Mouse (Mus musculus) embryonic stem cell, embryonic (primary cell): ENCODE results near the gene Atp9a.

Source experiments
- CTCF ChIA-PET, 4 experiments: fragments of 300-600 bp in 2 of 4; fragments of 350-600 bp in 2 of 4; sonication (Branson Sonifier 250); formaldehyde crosslinking; loops; one replicate each; lab custom pipeline; 2022; ENCODE audit warnings: inconsistent platforms in 2 of 4; lab: Charles Lee
- POLR2A ChIA-PET, 4 experiments: fragments of 300-600 bp in 2 of 4; fragments of 350-600 bp in 2 of 4; sonication (Branson Sonifier 250); formaldehyde crosslinking; loops; one replicate each; lab custom pipeline; 2022; ENCODE audit warnings: antibody characterized with exemption in 4 of 4, inconsistent platforms in 1 of 4; lab: Charles Lee

Gene Atp9a

DNA sequence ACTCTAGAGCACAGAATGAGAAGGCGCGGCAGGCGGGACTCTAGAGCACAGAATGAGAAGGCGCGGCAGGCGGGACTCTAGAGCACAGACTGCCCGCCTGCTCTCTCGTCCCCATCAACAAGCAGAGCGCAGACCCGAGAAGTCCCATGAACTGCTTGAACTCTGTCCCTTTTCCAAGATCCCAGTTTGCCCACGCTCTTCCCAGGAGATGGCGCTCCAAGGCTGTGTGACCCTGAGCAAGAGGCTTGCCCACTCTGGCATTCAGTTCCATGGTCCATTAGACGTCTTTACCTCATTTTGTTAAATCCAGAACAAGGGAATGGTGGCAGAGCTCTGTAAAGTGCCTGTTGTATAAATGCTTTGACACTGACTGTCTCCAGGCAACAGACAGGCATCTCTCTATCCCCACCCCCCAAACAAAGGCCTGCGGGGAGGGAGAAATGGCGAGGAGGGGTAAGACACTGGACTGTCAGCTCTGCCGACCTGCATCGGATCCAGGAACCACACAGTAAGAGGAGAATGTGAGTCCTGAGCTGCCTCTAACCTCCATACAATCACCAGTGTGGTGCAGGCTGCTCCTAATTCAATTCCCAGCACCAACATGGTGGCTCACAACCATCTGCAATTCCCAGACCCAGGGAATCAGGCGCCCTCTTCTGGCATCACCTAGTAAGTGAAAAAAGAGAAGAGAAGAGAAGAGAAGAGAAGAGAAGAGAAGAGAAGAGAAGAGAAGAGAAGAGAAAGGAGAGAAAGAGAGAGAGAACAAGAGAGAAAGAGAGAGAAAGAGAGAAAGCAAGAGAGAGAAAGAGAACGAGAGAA lies 62.6 kb downstream of the Atp9a start:
- POLR2A ChIA-PET, result interaction anchor here in 2 of 4 experiments (0.6 to 2.2 kb wide), 6 partner anchors 9 to 212 kb away, joined by 3 to 4 read pairs (median 3); no protein-coding TSS in a partner anchor
- CTCF ChIA-PET, result interaction anchor here in 3 of 4 experiments (0.6 to 2.8 kb wide), 13 partner anchors 9 to 654 kb away, joined by 3 to 12 read pairs (median 4); partner anchors contain the start of gene Atp9a (in 2 of the 3)

DNA sequence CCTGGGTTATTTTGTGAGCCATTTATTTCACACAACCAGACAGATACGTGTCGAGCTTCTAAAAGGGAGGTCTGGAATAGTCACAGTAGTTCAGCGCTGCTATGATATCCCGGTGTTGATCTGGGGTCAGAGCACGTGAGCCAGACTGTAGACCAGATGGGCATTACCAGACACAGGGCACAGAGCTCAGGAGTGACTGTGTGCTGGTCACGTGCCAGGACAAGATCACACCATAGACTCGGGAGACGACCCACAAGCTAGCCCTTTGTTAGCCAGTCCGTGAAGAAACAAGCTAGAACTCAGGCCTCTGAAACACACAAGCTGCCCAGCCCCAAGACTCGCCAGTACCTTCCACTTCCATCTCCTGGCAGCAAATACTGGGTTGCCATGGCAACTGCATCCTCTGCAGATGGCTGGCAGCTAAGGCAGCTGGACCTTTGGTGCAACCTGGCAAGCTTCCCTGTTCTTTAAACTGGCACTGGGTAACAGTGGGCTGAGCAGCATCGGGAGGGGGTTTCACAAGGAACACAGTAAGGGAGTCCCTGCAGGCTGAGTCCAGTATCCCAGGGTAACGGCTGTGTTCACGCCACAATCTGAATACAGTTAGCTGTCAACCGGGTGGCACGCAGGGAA lies 63.4 kb downstream of the Atp9a start:
- ChIA-PET CTCF (interaction anchor here in 3 of 4 experiments (0.5 to 2.8 kb wide), 22 partner anchors 9 to 425 kb away, joined by 3 to 12 read pairs (median 4); partner anchors contain the start of gene Atp9a (in 2 of the 3)), POLR2A (interaction anchor here in 2 of 4 experiments (1.0 to 2.2 kb wide), 10 partner anchors 9 to 598 kb away, joined by 3 to 4 read pairs (median 3); partner anchors contain the start of gene Pard6b (in 1 of the 2))

DNA sequence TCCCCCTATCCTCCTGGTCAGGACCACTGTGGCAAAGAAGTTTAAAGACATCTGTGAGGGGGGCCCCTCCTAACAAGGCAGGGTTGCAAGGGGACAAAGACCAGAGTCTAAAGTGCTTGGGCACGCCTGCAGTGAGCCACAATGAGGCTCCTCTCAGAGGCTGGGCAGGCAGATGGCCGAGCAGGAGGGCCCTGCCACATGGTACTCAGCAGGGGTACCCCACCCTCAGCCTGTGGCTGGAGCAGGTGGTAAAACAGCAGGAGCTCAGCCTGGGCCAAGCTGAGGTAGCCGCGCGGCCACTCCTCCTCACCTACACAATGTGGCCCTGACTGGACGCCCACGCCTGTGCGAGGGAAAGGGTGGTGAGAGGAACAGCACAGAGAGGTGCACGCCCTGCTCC lies 64.6 kb downstream of the Atp9a start:
- ChIA-PET POLR2A (interaction anchor here in 2 of 4 experiments (1.0 to 2.2 kb wide), 5 partner anchors 9 to 597 kb away, joined by 3 to 4 read pairs (median 3); partner anchors contain the start of gene Pard6b (in 1 of the 2)), CTCF (interaction anchor here in 3 of 4 experiments (0.8 to 2.8 kb wide), 8 partner anchors 17 to 232 kb away, joined by 3 to 12 read pairs (median 4); partner anchors contain the start of gene Atp9a (in 1 of the 3))

DNA sequence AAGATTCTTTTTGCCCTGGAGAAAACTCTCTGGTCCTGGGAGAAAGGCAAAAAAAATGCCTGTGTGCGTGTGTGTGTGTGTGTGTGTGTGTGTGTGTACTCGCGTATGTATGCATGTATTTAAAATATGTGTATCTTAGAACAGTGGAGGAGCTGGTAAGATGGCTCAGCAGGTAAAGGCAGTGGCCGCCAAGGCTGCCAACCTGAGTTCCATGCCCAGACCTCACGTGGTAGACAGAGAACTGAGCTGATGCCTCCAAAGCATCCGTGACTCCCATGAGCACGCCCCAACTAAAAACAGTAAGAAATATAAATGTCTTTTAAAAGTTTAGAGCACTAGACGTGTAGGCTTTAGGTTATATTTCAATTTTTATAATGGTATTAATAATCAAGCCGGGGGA lies 70.5 kb downstream of the Atp9a start:
- CTCF ChIA-PET, result no interaction called here
- POLR2A ChIA-PET, result interaction anchor here in 1 of 4 experiments (1.0 kb wide), 1 partner anchor 71 kb away, joined by 3 read pairs; no protein-coding TSS in a partner anchor

DNA sequence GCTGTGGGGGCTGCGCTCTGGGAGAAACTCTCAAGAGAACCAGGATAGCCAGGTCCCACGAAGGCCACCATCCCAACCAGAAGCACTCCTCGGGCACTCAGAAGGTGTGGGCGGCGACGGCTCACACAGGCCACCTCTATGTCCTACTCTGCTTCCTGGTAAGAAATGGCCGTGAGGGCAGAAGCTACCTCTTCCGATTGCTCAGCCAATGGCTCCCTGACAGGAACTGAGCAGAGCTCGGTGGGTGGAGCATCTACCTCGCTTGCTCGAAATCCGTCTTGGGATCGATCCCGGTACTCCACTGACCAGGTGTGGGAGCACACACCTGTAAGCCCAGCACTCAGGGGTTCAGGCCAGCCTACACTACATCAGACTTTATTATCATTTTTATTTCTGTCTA lies 72.0 kb downstream of the Atp9a start:
- POLR2A ChIA-PET, result interaction anchor here in 3 of 4 experiments (0.6 to 1.7 kb wide), 14 partner anchors 9 to 348 kb away, joined by 3 to 6 read pairs (median 3); no protein-coding TSS in a partner anchor

DNA sequence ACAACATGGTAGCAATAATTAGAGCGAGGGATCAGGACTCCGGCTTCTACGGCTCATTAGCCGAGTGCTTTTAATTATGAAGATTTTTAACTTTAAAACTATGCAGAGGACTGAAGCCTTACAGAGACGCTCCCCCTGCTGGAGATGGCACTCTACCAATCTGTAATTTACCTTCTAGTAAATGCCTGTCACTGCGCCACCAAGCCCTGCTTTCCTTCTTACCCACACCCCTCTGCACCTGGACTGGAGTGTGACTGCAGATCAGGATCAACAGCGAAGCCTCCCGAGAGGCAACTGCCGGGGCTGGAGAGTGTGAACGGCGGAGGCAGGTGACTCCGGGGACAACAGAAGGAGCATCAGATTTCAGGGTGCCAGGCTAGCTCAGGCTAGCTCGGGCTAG lies 72.4 kb downstream of the Atp9a start:
- POLR2A ChIA-PET, result interaction anchor here in 3 of 4 experiments (0.6 to 1.7 kb wide), 14 partner anchors 8 to 349 kb away, joined by 3 to 6 read pairs (median 4); no protein-coding TSS in a partner anchor
- CTCF ChIA-PET, result interaction anchor here (0.5 to 1.6 kb wide), 13 partner anchors 8 to 417 kb away, joined by 3 to 9 read pairs (median 3); partner anchors contain the start of gene Atp9a (in 1 of the 4)

More for the DNA sequence above, 72.0 kb downstream of the Atp9a start:
- CTCF ChIA-PET, result interaction anchor here (0.5 to 1.6 kb wide), 13 partner anchors 9 to 417 kb away, joined by 3 to 9 read pairs (median 3); partner anchors contain the start of gene Atp9a (in 1 of the 4)

DNA sequence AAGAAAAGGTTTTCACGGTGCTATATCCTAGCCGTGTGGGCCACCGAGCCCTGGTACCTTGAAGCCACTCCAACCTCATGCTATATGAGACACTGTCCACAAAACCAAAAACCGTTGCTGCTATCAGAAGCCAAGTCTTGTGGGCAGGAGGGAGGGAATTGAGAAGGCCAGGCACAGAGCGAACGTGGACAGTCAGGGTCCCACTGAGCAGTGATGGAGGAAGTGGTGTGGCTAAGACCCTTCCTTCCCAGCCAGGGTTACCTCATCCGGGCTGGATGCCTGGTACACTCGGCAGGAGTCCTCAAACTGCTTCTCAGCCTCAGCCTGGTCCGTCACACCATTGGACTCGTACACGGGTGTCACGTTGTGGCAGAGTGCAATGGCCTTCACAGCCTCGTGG lies 74.5 kb downstream of the Atp9a start:
- ChIA-PET POLR2A (interaction anchor here in 3 of 4 experiments (0.6 to 1.4 kb wide), 9 partner anchors 22 to 293 kb away, joined by 3 to 5 read pairs (median 3); no protein-coding TSS in a partner anchor), CTCF (interaction anchor here (0.6 to 0.9 kb wide), 4 partner anchors 20 to 222 kb away, joined by 3 to 5 read pairs (median 4); no protein-coding TSS in a partner anchor)

DNA sequence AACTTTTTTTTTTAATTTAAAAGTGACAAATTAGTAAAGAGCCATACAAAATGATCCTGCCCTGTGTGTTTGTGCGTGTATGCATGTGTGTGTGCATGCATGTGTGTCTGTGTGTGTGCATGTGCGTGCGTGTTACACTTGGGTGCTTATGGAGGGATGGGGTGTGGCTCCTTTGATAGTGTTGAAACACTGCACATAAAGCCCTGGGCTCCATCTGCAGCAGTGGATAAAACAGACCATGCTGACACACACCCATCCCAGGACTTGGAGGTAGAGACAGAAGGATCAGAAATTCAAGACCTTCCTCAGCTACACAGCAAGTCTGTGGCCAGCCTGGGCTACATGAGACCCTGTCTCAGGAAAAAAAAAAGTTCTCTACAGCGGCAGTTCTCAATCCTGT lies 76.5 kb downstream of the Atp9a start:
- POLR2A ChIA-PET, result no interaction called here
- CTCF ChIA-PET, result interaction anchor here in 1 of 4 experiments (1.7 kb wide), 1 partner anchor 14 kb away, joined by 3 read pairs; no protein-coding TSS in a partner anchor

DNA sequence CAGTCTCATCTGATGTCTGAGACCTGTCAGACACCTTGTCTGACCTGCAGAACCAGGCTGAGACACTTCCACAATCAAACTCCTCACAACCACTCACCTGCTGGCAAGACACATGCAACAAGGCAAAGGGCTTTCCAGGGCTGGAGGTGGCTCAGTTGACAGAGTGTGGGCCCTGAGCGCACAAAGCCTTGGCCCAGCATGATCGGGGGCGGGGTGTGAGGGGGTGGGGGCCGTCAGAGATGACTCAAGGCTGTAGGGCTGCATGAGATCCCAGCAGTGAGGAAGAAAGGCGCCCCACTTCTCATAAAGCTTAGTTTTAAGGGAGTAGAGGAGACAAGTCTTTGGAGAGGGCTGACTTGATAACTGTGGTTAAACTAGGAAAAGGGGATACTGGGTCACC lies 78.5 kb downstream of the Atp9a start:
- POLR2A ChIA-PET, result interaction anchor here in 1 of 4 experiments (0.7 kb wide), 2 partner anchors 252 to 671 kb away, joined by 4 to 5 read pairs; no protein-coding TSS in a partner anchor
- CTCF ChIA-PET, result interaction anchor here in 2 of 4 experiments (0.5 to 6.0 kb wide), 7 partner anchors 71 to 989 kb away, joined by 3 to 67 read pairs (median 3); partner anchors contain the start of gene Atp9a (in 1 of the 2)

DNA sequence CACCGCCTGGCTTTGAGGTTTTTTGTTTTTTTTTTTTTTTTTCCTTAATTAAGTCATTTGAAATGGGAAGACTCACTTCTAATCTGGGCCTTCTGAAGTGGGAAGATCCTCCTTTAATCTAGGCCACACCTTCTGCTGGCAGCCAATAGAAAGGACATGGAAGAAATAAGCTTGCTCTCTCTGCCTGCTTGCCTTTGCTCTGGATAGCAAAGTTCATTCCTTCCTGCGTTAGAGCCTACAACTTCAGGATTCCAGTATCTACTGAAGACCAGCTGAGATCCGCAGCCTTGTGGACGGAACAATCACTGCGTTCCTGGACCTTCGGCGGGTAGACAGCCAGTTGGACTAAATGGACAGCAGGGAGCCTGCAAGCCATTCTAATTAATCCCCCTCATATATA lies 79.0 kb downstream of the Atp9a start:
- CTCF ChIA-PET, result interaction anchor here in 3 of 4 experiments (0.7 to 6.0 kb wide), 14 partner anchors 9 to 988 kb away, joined by 3 to 67 read pairs (median 3); partner anchors contain the start of gene Atp9a (in 1 of the 3)
- POLR2A ChIA-PET, result interaction anchor here in 1 of 4 experiments (0.7 kb wide), 2 partner anchors 253 to 670 kb away, joined by 4 to 5 read pairs; no protein-coding TSS in a partner anchor

DNA sequence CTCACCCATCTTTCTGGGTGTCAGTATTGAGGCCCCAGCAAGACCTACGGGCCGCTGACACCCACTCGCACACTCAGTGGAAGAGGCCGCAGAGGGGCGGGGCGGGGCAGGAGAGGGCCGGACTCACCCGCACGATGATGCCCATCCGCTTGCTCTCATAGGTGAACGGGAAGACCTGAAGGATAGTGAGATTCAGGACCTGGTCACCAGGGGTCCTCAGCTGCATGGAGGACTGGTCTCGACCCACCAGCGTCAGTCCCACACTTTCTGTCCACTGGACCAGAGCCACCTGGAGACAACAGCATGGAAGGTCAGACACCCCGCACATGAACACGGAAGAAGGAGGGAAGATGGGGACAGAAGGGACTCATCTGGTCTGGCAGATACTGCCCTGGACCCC lies 80.4 kb downstream of the Atp9a start:
- ChIA-PET CTCF (interaction anchor here (0.6 to 6.0 kb wide), 22 partner anchors 8 to 412 kb away, joined by 3 to 67 read pairs (median 4); partner anchors contain the start of gene Atp9a (in 1 of the 4)), POLR2A (interaction anchor here in 3 of 4 experiments (0.7 to 1.4 kb wide), 4 partner anchors 9 to 211 kb away, joined by 3 to 5 read pairs (median 4); no protein-coding TSS in a partner anchor)

DNA sequence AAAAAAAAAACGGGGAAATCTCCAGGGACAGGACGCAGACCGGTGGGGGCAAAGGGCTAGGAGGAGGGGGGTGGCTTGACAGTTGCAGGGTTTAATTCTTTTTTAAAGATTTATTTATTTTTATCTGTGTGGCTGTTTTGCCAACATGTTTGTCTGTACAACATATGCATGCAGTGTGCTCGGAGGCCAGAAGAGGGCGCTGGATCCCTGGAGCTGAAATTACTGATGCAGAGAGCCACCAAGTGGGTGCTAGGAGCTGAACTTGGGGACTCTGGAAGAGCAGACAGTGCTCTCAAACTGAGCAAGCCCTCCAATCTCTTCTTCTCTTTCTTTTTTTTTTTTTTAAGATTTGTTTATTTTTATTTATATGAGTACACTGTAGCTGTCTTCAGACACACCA lies 81.9 kb downstream of the Atp9a start:
- ChIA-PET CTCF (interaction anchor here (0.6 to 6.0 kb wide), 56 partner anchors 8 to 1257 kb away, joined by 3 to 67 read pairs (median 4); partner anchors contain the start of gene Atp9a (in 2 of the 4)), POLR2A (interaction anchor here (0.6 to 1.5 kb wide), 8 partner anchors 10 to 517 kb away, joined by 3 to 5 read pairs (median 4); no protein-coding TSS in a partner anchor)

DNA sequence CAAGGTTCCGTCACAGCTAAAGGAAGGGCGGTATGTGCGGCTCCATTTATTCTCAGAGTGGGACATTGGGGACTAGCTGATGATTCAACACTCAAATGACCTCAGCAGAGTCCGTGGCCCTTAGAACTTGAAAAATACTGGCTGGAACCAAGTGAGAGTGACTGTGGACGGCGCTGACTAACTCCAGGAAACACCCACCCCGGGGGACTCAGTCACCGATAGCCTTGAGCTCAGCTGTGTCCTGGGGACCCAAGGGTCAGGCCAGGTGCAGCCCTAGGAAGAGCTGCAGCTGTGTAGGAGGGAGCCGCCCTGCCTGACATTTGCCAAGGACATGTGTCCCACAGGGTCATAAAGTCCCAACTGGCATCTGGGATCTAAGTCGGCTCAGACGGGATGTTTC lies 83.7 kb downstream of the Atp9a start:
- CTCF ChIA-PET, result interaction anchor here (0.5 to 6.0 kb wide), 15 partner anchors 17 to 323 kb away, joined by 3 to 67 read pairs (median 4); partner anchors contain the start of gene Atp9a (in 1 of the 4)
- POLR2A ChIA-PET, result interaction anchor here in 2 of 4 experiments (0.6 to 1.6 kb wide), 2 partner anchors 68 to 69 kb away, joined by 3 read pairs; no protein-coding TSS in a partner anchor

DNA sequence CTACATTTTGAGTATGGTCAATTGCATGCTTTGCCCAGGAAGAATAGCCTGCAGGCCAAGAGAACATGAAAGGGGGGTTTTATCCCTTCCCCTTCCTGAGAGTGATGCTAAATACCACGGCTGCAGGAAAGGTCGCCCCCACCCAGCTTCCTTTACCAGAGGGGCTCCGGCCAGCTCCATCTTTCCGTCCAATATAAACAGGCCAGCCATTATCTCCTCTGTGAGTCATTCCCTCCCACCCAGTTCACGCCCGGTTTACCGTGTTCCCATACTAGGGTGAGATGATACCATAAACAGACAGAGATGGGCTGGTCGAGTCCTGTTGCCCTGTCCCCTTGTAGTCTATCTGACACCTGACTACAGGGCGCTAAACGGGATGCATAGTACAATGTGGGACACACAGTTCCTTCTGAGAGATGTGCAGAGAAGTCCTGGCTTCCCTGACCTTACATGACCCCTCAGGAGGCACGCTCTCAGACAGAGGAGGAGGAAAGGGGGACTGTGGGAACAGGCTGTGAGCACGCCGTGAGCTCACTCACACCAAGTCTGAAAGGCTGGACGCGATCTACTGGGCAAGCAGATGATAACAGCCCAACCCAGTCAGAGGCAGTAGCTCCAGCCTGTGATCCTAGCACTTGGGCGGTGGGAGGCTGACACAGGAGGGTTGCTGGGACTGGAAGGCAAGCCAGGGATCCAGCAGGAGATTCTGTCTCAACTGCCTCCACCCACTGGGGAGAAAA lies 85.5 kb downstream of the Atp9a start:
- POLR2A ChIA-PET, result interaction anchor here in 3 of 4 experiments (0.6 to 1.0 kb wide), 3 partner anchors 10 to 42 kb away, joined by 3 to 4 read pairs (median 3); no protein-coding TSS in a partner anchor
- CTCF ChIA-PET, result interaction anchor here in 3 of 4 experiments (0.5 to 2.2 kb wide), 9 partner anchors 73 to 1368 kb away, joined by 3 to 5 read pairs (median 4); no protein-coding TSS in a partner anchor

DNA sequence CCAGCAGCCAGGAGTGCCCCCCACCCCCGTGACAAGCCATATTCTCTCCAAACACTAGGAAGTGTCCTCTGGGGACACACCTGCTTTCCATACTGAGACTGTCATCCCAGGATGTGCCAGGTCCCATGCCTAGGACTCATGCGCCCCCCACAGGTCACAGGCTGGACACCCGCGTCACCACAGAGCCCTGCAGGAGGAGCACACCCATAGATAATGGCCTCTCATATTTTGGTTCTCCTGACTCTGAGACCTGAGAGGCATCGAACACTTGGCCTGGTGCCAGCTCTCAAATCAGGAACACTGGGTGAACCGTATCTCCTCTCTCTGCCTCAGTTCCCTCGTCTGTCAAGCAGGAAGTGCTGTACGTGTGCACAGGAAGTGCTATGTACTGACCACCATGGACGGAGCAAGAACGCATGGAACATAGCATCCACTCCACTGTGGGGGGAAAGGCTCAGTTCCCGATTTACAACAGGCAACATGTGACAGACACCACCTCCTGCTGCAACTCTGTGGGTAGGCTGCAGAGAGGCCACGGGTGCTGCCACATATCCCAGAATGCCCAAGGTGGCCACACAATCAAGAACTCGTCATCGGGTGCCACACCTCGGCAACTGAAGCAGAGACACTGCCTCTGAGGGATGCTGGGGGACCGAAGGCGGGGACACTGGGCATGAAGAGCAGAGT lies 87.1 kb downstream of the Atp9a start:
- POLR2A ChIA-PET, result interaction anchor here in 1 of 4 experiments (0.5 to 1.0 kb wide), 3 partner anchors 27 to 272 kb away, joined by 3 to 5 read pairs (median 4); no protein-coding TSS in a partner anchor
- CTCF ChIA-PET, result interaction anchor here in 2 of 4 experiments (0.5 to 2.2 kb wide), 4 partner anchors 183 to 250 kb away, joined by 3 to 7 read pairs (median 4); no protein-coding TSS in a partner anchor
